In genomic region chr1:36255871-36256640, GRCm38 (mm10) we compare ENCODE assay signal across 10 mouse cellular contexts. TPM values are rescaled to one million over a fixed set of nuclear protein-coding genes. Genes with fewer than 3 reads are reported as not detected.
A peak's percentile ranks its signal among the peaks of the same experiment; 100 is the strongest.
DNase-seq lines count a peak whose midpoint lies in the region; ATAC-seq and TF ChIP-seq lines count a peak whose summit lies in the region.
"Had no signal": no experiment of that assay in that cellular context is flagged by ENCODE, and none has a peak within 500 bp of the region (broad histone marks: within the 10 kb centered on the region; RNA-seq: fewer than 3 reads in every experiment).

No protein-coding gene starts in this region.

- DNase-seq in heart, postnatal 25 days (ENCODE audit: low spot score) = no peak
- DNase-seq in CH12.LX (ENCODE audit: extremely low read depth) = no peak
- DNase-seq in kidney, postnatal 4 days = peak; percentile 31 to 34
- no peak for DNase-seq in cerebellum, adult 9-11 months
- DNase-seq in B cell, adult 2 months = no peak
- DNase-seq: adrenal gland, postnatal 10 days had no signal

- intact Hi-C loops in heart, postnatal 25 days (cut with DNase I) = loop anchor here (1.0 kb wide), 1 partner anchor 21 kb away; no protein-coding TSS in a partner anchor

- no peak overlapping the region for H3K4me3 ChIP-seq in heart, embryonic 12.5 days
- no peak overlapping the region for H3K4me3 ChIP-seq in CH12.LX (replicated peaks in 1 of 3; ENCODE audit: low read depth in 2 of 3, low read length in 2 of 3, poor library complexity in 1 of 3)
- no peak overlapping the region for H3K4me3 ChIP-seq in forebrain, embryonic 12.5 days (replicated peaks)

- no peaks in the 10 kb centered on the region for H3K36me3 ChIP-seq in heart, embryonic 12.5 days
- no peaks in the 10 kb centered on the region for H3K36me3 ChIP-seq in CH12.LX (replicated peaks in 1 of 2; ENCODE audit: control insufficient read depth in 1 of 2, insufficient read depth in 1 of 2, low read length in 1 of 2)
- H3K36me3 ChIP-seq in forebrain, embryonic 12.5 days (replicated peaks) = no peaks in the 10 kb centered on the region

- peak in 1 of 2 experiments; percentile 31; a peak in 2 of 4 replicates for TF ChIP-seq CTCF in CH12.LX (conservative IDR thresholded peaks at IDR 0.05 in 1 of 2, IDR thresholded peaks at IDR 0.05 in 1 of 2; ENCODE audit: low read depth in 2 of 2, low read length in 2 of 2)

- no peak overlapping the region for H3K9ac ChIP-seq in heart, embryonic 12.5 days
- H3K9ac ChIP-seq in CH12.LX (ENCODE audit: insufficient read depth, low read depth) = no peak overlapping the region
- no peak overlapping the region for H3K9ac ChIP-seq in forebrain, embryonic 12.5 days

- H3K9me3 ChIP-seq in heart, embryonic 12.5 days (replicated peaks) = peaks cover 15% of the 10 kb centered on the region
- peaks cover 28% of the 10 kb centered on the region for H3K9me3 ChIP-seq in CH12.LX (replicated peaks; ENCODE audit: low read length)
- 0 out of 2 replicates have a peak, but pooled peaks cover 5% of the 10 kb centered on the region for H3K9me3 ChIP-seq in forebrain, embryonic 12.5 days

- peaks cover 9% of the 10 kb centered on the region; the same call in 1 of the 2 replicates for H3K27me3 ChIP-seq in heart, embryonic 12.5 days (replicated peaks)
- peaks cover 7% of the 10 kb centered on the region for H3K27me3 ChIP-seq in CH12.LX (replicated peaks)
- peaks cover 37% of the 10 kb centered on the region for H3K27me3 ChIP-seq in forebrain, embryonic 12.5 days

- peak overlapping the region; percentile 21 for H3K4me2 ChIP-seq in heart, embryonic 12.5 days
- H3K4me2 ChIP-seq in CH12.LX (ENCODE audit: insufficient read depth, low read depth, poor library complexity, severe bottlenecking) = no peak overlapping the region
- H3K4me2 ChIP-seq in forebrain, embryonic 12.5 days = peak overlapping the region; percentile 25; the same call in 1 of the 2 replicates

- H3K79me2 ChIP-seq in CH12.LX (replicated peaks; ENCODE audit: control insufficient read depth, extremely low read depth, insufficient read depth, poor library complexity, severe bottlenecking) = no peaks in the 10 kb centered on the region

- dilution Hi-C loops in CH12.LX (cut with MboI; ENCODE audit: extremely low pct_ligation_motif_present, extremely low pct_unique_long_range_greater_than_20kb, low sequenced_read_pairs) = no loop called here

- no peak for TF ChIP-seq EP300 in CH12.LX (IDR thresholded peaks at IDR 0.05; ENCODE audit: low read length)

- peak; percentile 16 for TF ChIP-seq RAD21 in CH12.LX (IDR thresholded peaks at IDR 0.05; ENCODE audit: low read depth, low read length)

- ATAC-seq in heart, embryonic 12.5 days (ENCODE audit: insufficient number of reproducible peaks, low FRiP score) = 0 out of 2 replicates have a peak, but pooled peaks have one; percentile 23
- ATAC-seq in forebrain, embryonic 12.5 days (ENCODE audit: low FRiP score) = no peak
- no peak for ATAC-seq in erythroid progenitor cell, adult 5-6 weeks (replicated peaks; ENCODE audit: low FRiP score, poor library complexity, severe bottlenecking)

- no peak for TF ChIP-seq POLR2A in CH12.LX (IDR thresholded peaks at IDR 0.05; ENCODE audit: low read depth, low read length)

- WGBS in heart, embryonic 12.5 days = 17% methylated on average over 20 of the region's 20 CpGs
- WGBS in forebrain, embryonic 12.5 days = 19% methylated on average over 20 of the region's 20 CpGs

- peaks cover 12% of the 10 kb centered on the region; the same call in 1 of the 2 replicates for H3K4me1 ChIP-seq in heart, embryonic 12.5 days (replicated peaks)
- H3K4me1 ChIP-seq in CH12.LX (ENCODE audit: control insufficient read depth in 1 of 2, insufficient read depth in 2 of 2) = peaks cover 10 to 34% of the 10 kb centered on the region in 2 experiments
- H3K4me1 ChIP-seq in forebrain, embryonic 12.5 days = peaks cover 14% of the 10 kb centered on the region

- H3K27ac ChIP-seq in heart, embryonic 12.5 days (ENCODE audit: poor library complexity, severe bottlenecking) = peak overlapping the region; percentile 39; the same call in 1 of the 2 replicates
- no peak overlapping the region for H3K27ac ChIP-seq in CH12.LX (ENCODE audit: insufficient read depth, low read depth)
- no peak overlapping the region for H3K27ac ChIP-seq in forebrain, embryonic 12.5 days
- H3K27ac ChIP-seq: macrophage had no signal

- in situ Hi-C loops in CH12.LX (cut with MboI; ENCODE audit: low pct_ligation_motif_present, low pct_unique_long_range_greater_than_20kb, low sequenced_read_pairs) = loop anchor here (25.0 kb wide), 1 partner anchor 419 kb away; no protein-coding TSS in a partner anchor

TF ChIP-seq in CH12.LX, 34 proteins besides CTCF, POLR2A, EP300 and RAD21:
- TF ChIP-seq MAZ (IDR thresholded peaks at IDR 0.05; ENCODE audit: low read depth, low read length) (no peak), TCF12 (IDR thresholded peaks at IDR 0.05; ENCODE audit: low read depth, low read length) (no peak), E2F4 (IDR thresholded peaks at IDR 0.05; ENCODE audit: insufficient replicate concordance, low read depth, low read length) (no peak), ELF1 (IDR thresholded peaks at IDR 0.05; ENCODE audit: low read depth, low read length) (no peak), MAX (IDR thresholded peaks at IDR 0.05; ENCODE audit: low read length) (no peak), UBTF (IDR thresholded peaks at IDR 0.05; ENCODE audit: low read depth, low read length) (no peak), SIN3A (IDR thresholded peaks at IDR 0.05; ENCODE audit: low read length) (no peak), GABPA (IDR thresholded peaks at IDR 0.05; ENCODE audit: insufficient replicate concordance, low read depth, low read length) (no peak), SMC3 (IDR thresholded peaks at IDR 0.05; ENCODE audit: low read depth, low read length) (no peak; the same call in 1 of the 2 replicates), TBP (conservative IDR thresholded peaks at IDR 0.05; ENCODE audit: low read depth, low read length) (no peak), RCOR1 (conservative IDR thresholded peaks at IDR 0.05; ENCODE audit: low read depth, low read length) (no peak), ZNF384 (IDR thresholded peaks at IDR 0.05; ENCODE audit: low read depth, low read length) (no peak), CHD2 (IDR thresholded peaks at IDR 0.05; ENCODE audit: low read length) (no peak), ZC3H11A (IDR thresholded peaks at IDR 0.05; ENCODE audit: low read depth, low read length) (no peak), MAFK (IDR thresholded peaks at IDR 0.05; ENCODE audit: insufficient replicate concordance, low read length) (no peak), POLR2AphosphoS2 (IDR thresholded peaks at IDR 0.05; ENCODE audit: low read depth, low read length) (no peak), USF2 (conservative IDR thresholded peaks at IDR 0.05; ENCODE audit: low read depth, low read length) (no peak), HCFC1 (IDR thresholded peaks at IDR 0.05; ENCODE audit: low read depth, low read length) (no peak), JUND (conservative IDR thresholded peaks at IDR 0.05; ENCODE audit: low read depth, low read length) (no peak), CHD1 (IDR thresholded peaks at IDR 0.05; ENCODE audit: low read depth, low read length) (no peak)

RNA-seq across cellular contexts. Expression of gene Uggt1, which starts 11.5 kb away (rescaled TPM):
- polyA plus RNA-seq in heart, embryonic 12.5 days (2016; fragmentation: Nextera tagmentation; extraction: Ambion mirVana) = 46.0 and 53.3 TPM in 2 replicates
- total RNA-seq in heart, postnatal 25 days (2021) = 10 to 100 TPM; 26.8 to 29.5 TPM
- total RNA-seq in CH12.LX (2012; rRNA removed) = 41.2 and 47.9 TPM in 2 replicates
- 35.3 and 39.8 TPM in 2 replicates for total RNA-seq in CH12.LX (2014; rRNA removed)
- 38.6 and 39.5 TPM in 2 replicates for polyA plus RNA-seq in CH12.LX (2012; ENCODE audit: insufficient read length, low read depth)
- 59.8 and 65.3 TPM in 2 replicates for polyA plus RNA-seq in forebrain, embryonic 12.5 days (2016; fragmentation: Nextera tagmentation; extraction: Ambion mirVana)
- 21.8 and 42.2 TPM in 2 replicates for total RNA-seq in erythroid progenitor cell, adult 5-6 weeks (2015; ENCODE audit: low replicate concordance)
- total RNA-seq in erythroid progenitor cell, adult 5-6 weeks (2017; ENCODE audit: low replicate concordance) = 32.2 and 62.3 TPM in 2 replicates

RNA-seq across cellular contexts. Expression of gene Neurl3, which starts 18.4 kb away (rescaled TPM):
- polyA plus RNA-seq in heart, embryonic 12.5 days (2016; fragmentation: Nextera tagmentation; extraction: Ambion mirVana) = 2.4 and 2.6 TPM in 2 replicates
- total RNA-seq in heart, postnatal 25 days (2021) = 1 to 10 TPM; 3.1 to 3.4 TPM
- total RNA-seq in CH12.LX (2012; rRNA removed) = 0.08 TPM in 1 of 2 replicates, not detected in the other
- total RNA-seq in CH12.LX (2014; rRNA removed) = 0.08 TPM in 1 of 2 replicates, not detected in the other
- polyA plus RNA-seq in CH12.LX (2012; ENCODE audit: insufficient read length, low read depth) = 0.09 and 0.10 TPM in 2 replicates
- polyA plus RNA-seq in forebrain, embryonic 12.5 days (2016; fragmentation: Nextera tagmentation; extraction: Ambion mirVana) = 0.34 and 0.45 TPM in 2 replicates
- total RNA-seq in erythroid progenitor cell, adult 5-6 weeks (2015; ENCODE audit: low replicate concordance) = 6.1 and 7.1 TPM in 2 replicates
- total RNA-seq in erythroid progenitor cell, adult 5-6 weeks (2017; ENCODE audit: low replicate concordance) = 4.7 and 10.0 TPM in 2 replicates

RNA-seq across cellular contexts. Expression of gene Arid5a, which starts 51.5 kb away (rescaled TPM):
- 15.1 and 15.3 TPM in 2 replicates for polyA plus RNA-seq in heart, embryonic 12.5 days (2016; fragmentation: Nextera tagmentation; extraction: Ambion mirVana)
- 10 to 100 TPM in 1 of 2 experiments, 1 to 10 TPM in 1; 7.0 to 11.1 TPM for total RNA-seq in heart, postnatal 25 days (2021)
- 15.2 and 19.6 TPM in 2 replicates for total RNA-seq in CH12.LX (2012; rRNA removed)
- 16.0 and 17.0 TPM in 2 replicates for total RNA-seq in CH12.LX (2014; rRNA removed)
- 13.2 and 16.1 TPM in 2 replicates for polyA plus RNA-seq in CH12.LX (2012; ENCODE audit: insufficient read length, low read depth)
- 2.0 and 2.1 TPM in 2 replicates for polyA plus RNA-seq in forebrain, embryonic 12.5 days (2016; fragmentation: Nextera tagmentation; extraction: Ambion mirVana)
- 2.9 and 9.2 TPM in 2 replicates for total RNA-seq in erythroid progenitor cell, adult 5-6 weeks (2015; ENCODE audit: low replicate concordance)
- 0.53 and 2.1 TPM in 2 replicates for total RNA-seq in erythroid progenitor cell, adult 5-6 weeks (2017; ENCODE audit: low replicate concordance)

Comparison
In these comparisons a context has a peak if more than half of its experiments do, and no peak if none do; other contexts are left out.
1. DNase-seq: peak in kidney, postnatal 4 days (2 of 2); none in heart, postnatal 25 days (single experiment), CH12.LX (single experiment), cerebellum, adult 9-11 months (single experiment) and B cell, adult 2 months (0 of 2).